Mouse (Mus musculus) brain, adult 2 months (tissue): Measurements from ENCODE around the gene Cep85l.
A peak's percentile ranks its signal among the peaks of the same experiment; 100 is the strongest.

ENCODE experiments used
- DNase-seq: peaks from one replicate; pipeline ENCODE4 v3.0.0; 2011; ENCODE audit warnings: low read depth, low spot score

Cep85l gene

DNA sequence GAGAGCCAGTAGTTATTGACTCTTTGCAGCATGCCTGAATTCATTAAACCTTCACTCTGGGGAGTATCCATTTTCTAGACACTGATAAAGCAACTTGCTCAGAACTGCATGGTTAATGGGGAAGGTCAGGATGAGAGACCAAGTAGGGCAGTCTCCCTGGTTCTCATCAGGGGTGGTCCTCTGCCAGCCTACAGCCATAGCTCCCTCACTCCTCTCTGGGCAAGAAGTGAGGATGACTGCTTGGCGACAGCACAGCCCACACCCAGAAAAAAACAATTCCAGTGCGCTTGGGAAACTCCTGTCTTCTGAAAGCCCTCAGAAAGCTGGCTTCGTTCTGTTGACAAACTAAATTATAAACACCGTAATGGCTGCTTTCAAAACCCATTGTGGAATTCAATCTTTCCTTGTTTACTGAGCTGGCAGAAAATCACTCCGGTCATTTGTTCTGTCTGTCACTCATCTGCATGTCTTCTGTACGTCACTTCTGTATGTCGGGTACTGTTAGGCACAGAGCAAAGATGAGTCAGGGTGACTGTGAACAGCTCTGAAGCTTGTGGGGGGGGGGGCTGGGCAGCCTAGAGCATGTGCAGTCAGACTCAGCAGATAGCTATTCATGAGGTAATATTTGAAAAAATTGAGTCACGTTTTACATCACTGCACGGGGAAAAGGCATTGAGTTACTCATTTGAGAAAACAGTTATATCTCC, 15.3 kb upstream of the Cep85l start:
- peak; percentile 19 for DNase-seq

DNA sequence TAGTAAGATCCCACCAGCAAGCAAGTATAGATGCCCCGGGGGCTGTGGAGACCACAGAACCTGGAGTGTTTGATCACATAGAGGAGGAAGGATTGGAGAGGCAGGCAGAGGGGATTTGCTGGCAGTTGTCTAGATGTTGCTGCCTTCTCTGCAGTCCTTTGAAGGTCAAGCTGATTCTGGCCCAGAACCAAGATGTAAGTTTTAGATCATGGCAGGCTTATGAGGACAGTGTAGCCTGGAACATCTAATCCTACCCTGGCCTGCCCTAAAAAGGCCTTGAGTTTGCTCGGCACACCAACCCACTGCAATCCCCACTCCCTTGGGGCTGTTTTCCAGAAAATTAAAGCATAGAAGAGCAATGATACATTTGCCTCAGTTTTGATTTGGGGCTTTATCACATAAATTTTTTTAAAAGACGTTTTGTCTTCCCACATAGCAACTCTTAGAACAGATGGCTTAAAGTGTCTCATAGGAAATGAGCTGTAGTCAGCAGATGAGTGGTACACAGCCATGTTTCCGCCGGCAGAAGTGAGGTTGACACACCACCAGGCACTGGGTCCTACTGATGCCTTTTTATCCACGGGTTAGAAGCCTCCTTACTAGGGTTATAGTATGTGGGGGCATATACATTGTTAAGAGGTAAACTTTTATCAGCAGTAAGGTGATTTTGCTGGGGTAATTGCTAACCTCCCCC, 8.6 kb upstream of the Cep85l start:
- peak; percentile 58 for DNase-seq

GRCm38 (mm10) chr10:53385438-53385837, 5.7 kb upstream of the Cep85l start:
- no peak for DNase-seq

DNA sequence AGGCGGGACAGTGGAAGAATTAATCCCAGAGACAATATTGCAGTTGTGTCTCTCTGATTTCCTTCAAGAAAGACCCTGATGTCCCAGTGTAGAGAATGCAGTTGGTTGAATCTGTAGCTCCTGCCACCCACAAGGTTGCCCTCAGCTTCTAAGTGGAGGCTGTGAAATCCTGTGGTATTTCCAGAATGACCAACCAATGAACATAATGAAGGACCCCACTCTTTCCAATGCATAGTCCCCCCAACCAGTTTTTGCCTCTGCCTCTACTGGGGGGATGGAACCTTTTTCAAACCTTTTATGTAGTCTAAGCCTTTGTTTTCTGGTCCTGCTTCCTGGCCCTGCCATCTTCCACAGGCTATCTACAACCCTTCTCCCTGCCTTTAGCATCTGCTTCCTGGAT, 5.1 kb upstream of the Cep85l start:
- DNase-seq, result no peak

DNA sequence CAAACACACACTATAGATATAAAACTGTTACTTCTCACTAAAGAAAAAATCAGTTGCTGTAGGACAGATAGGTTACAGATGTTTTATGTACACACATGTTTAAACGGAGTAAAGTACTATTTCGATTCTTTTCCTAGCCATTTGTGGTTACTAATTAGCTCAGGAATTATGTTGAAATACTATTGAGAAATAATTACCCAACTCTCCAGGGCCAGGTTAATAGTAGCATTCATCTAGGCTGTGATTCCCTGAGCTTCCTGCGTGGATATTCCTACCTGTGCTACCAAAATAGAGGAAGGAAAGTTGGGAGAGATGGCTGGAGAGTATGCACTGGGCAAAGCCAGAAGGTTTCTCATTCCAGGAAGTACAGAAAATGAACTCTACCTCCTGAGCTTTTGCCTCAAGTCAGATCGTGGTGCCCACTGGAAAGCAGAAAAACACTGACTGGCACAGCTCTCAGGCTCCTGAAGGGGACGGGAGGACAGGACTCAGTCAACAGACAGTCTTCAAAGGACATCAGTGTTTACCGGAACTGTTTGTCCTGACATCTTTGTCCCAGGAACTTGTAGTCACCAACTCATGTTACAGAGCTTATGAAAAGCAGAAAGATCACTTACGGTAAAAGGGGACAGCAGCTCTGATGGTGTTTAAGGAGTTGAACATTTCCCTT, 3.1 kb upstream of the Cep85l start:
- DNase-seq, result no peak

DNA sequence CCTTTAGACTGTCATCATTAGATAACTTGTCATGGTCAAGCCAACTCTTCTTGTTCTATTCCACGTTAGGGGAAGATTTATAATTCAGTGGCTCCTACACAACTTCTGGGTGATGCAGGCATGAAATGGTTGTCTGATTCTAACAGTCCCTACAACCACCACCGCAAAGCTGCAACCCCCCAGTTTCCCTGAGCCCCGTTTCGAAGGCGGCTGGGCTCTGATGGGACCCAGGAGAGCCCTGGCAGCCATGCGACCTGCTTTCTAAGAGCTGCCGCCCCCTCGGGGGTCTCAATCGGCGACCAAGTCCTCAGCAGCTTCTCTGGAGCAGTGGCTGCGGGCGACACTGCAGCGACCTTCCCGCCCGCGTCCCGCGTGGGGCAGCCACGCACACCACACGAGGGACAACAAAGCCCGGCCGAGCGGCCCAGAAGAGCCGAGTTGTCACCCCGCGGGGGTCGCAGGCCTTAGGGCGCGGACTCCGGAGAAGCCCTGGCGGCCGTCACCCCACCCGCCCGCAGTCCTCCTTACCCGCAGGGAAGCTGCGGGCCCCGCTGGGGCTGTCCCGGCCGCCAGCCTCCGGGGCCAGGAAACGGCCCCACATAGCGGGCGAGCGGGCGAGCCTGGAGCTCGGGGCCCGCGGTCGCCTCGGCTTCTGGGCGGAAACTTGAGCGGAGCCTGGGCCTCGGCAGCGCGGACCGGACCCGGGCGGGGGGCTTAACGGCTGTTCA, 602 bp downstream of the Cep85l start:
- DNase-seq, result peak; percentile 48

DNA sequence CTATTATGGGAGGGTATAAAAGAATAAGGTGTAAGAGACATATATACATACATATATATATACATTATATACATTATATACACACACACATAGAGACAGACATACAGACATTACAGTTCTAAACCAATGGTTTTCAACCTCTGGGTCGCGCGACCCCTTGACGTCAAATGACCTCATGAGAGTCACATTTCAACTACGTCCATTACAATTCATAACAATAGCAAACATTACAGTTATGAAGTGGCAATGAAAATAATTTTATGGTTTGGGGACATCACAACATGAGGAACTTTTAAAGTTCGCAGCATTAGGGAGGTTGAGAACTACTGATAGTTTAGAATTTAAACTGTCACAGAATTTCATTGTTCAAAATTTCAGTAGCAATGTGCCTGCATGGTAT, 1.5 kb downstream of the Cep85l start:
- DNase-seq, result no peak

DNA sequence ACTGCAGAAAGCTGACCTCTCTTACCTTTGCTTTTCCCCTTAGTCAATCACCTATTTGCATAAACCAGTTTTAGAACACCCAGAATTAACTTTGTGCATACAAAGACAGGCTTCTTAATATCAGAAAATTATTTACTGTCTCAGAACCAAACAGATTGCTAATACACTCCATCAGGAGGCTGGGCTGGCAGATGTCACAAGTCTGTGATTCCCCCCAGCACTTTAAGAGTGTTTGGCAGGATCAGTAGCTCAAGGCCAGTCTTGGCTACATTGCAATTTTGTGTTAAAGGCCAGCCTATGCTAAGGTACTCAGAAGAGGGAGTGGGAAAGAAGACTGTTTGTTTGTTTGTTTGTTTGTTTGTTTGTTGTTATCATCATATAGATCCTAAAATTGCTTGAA, 2.7 kb downstream of the Cep85l start:
- peak; percentile 59 for DNase-seq

- no peak for DNase-seq
These were observed 5.7 kb downstream of the Cep85l start for GRCm38 (mm10) chr10:53373885-53374578.

GRCm38 (mm10) chr10:53367265-53367664, 12.5 kb downstream of the Cep85l start:
- peak; percentile 43 for DNase-seq

- DNase-seq, result no peak
These were observed 15.4 kb downstream of the Cep85l start for GRCm38 (mm10) chr10:53364311-53364710.

- DNase-seq, result no peak
These were observed 20.7 kb downstream of the Cep85l start for GRCm38 (mm10) chr10:53359016-53359415.

DNA sequence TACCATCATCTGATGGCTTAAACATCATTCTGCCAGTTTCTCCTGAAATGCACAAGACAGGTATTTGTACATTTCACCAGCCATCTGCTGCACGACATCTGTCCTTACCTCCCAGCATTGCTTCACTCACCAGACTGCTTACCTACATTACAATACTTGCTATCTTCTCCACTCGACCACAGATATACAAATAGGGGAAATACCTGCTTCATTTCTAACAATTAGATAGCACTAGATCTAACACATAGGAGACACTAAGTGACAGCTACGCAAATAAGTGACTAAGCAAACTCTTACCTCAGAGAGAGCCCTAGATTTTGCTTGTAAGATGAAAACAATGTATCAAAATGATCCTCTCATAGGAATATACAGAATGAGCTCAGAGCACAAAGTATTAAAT, 26.1 kb downstream of the Cep85l start:
- DNase-seq, result peak; percentile 48

- DNase-seq, result no peak
These were observed 30.5 kb downstream of the Cep85l start for GRCm38 (mm10) chr10:53349254-53349653.

GRCm38 (mm10) chr10:53347787-53348755, 31.7 kb downstream of the Cep85l start:
- peak; percentile 90 for DNase-seq

- DNase-seq, result no peak
These were observed 32.8 kb downstream of the Cep85l start for GRCm38 (mm10) chr10:53346916-53347315.

GRCm38 (mm10) chr10:53346506-53346905, 33.2 kb downstream of the Cep85l start:
- peak; percentile 78 for DNase-seq

GRCm38 (mm10) chr10:53345508-53345907, 34.2 kb downstream of the Cep85l start:
- no peak for DNase-seq

DNA sequence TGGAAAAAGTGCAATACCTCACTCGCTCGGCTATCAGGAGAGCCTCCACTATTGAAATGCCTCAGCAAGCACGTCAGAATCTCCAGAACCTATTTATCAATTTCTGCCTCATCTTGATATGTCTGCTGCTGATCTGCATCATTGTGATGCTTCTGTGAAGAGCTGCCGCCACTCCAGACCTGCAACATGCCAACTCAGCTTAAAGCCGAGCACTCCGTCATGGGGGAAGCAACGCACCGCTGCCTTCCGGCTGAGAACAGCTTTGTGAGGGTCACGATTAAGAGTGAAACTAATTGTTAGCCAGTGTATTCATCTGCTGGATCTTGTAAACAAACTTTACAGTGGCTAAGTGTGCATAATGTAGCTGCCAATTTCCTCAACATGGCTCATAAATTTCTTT, 35.9 kb downstream of the Cep85l start:
- DNase-seq, result no peak

DNA sequence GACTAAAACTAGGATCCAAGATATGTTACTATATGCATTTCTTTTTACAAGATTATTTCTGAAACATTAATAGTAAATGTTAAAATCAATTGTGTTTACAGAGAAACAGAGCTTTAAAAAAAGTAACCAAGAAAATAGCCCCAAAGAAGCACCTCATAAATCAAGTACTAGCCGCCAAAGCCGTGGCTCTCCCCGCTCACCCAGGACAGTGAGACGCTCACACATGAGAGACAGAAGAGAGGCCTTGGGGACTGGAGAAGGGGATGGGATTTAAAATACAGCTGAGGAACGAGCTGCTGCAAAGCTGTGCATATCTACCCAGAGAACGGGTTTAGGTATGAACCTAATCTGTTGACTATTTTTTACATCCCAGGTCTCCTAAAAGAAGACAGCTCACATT, 36.4 kb downstream of the Cep85l start:
- no peak for DNase-seq
